ENCODE assay signal across 10 mouse cellular contexts in genomic region chr5:138753269-138753668, GRCm38 (mm10). TPM values are rescaled to one million over a fixed set of nuclear protein-coding genes. Genes with fewer than 3 reads are reported as not detected.
DNase-seq lines count a peak whose midpoint lies in the region; ATAC-seq lines count a peak whose summit lies in the region.
"Had no signal": no experiment of that assay in that cellular context is flagged by ENCODE, and none has a peak within 500 bp of the region (broad histone marks: within the 10 kb centered on the region; RNA-seq: fewer than 3 reads in every experiment).

No protein-coding gene starts in this region.

- H3K27ac ChIP-seq in kidney, embryonic 15.5 days = peak overlapping the region; percentile 92
- no peak overlapping the region for H3K27ac ChIP-seq in embryonic facial prominence, embryonic 13.5 days
- H3K27ac ChIP-seq in hindbrain, embryonic 13.5 days = peak overlapping the region; percentile 99; the same call in 1 of the 2 replicates
- H3K27ac ChIP-seq in neural tube, embryonic 12.5 days = no peak overlapping the region

- no peak for ATAC-seq in kidney, embryonic 15.5 days (replicated peaks; ENCODE audit: low FRiP score)
- no peak for ATAC-seq in embryonic facial prominence, embryonic 13.5 days (ENCODE audit: insufficient number of reproducible peaks, insufficient read depth, low FRiP score, low TSS enrichment, low read depth)
- ATAC-seq in hindbrain, embryonic 13.5 days (ENCODE audit: low FRiP score) = no peak
- no peak for ATAC-seq in neural tube, embryonic 12.5 days (ENCODE audit: low FRiP score, low read depth)

- H3K9ac ChIP-seq in kidney, embryonic 15.5 days = no peak overlapping the region
- H3K9ac ChIP-seq in embryonic facial prominence, embryonic 13.5 days = no peak overlapping the region
- H3K9ac ChIP-seq in hindbrain, embryonic 13.5 days = peak overlapping the region; percentile 97
- no peak overlapping the region for H3K9ac ChIP-seq in neural tube, embryonic 12.5 days

- H3K4me1 ChIP-seq in kidney, embryonic 15.5 days = peaks cover 48% of the 10 kb centered on the region
- H3K4me1 ChIP-seq in embryonic facial prominence, embryonic 13.5 days = peaks cover 26% of the 10 kb centered on the region
- peaks cover 39% of the 10 kb centered on the region for H3K4me1 ChIP-seq in hindbrain, embryonic 13.5 days (replicated peaks)
- peaks cover 40% of the 10 kb centered on the region for H3K4me1 ChIP-seq in neural tube, embryonic 12.5 days

- peaks cover 7% of the 10 kb centered on the region; the same call in 1 of the 2 replicates for H3K36me3 ChIP-seq in kidney, embryonic 15.5 days
- no peaks in the 10 kb centered on the region for H3K36me3 ChIP-seq in embryonic facial prominence, embryonic 13.5 days
- peaks cover 8% of the 10 kb centered on the region for H3K36me3 ChIP-seq in hindbrain, embryonic 13.5 days
- peaks cover 5% of the 10 kb centered on the region; the same call in 1 of the 2 replicates for H3K36me3 ChIP-seq in neural tube, embryonic 12.5 days

- H3K27me3 ChIP-seq in kidney, embryonic 15.5 days = peaks cover 30% of the 10 kb centered on the region
- peaks cover 62% of the 10 kb centered on the region for H3K27me3 ChIP-seq in embryonic facial prominence, embryonic 13.5 days
- H3K27me3 ChIP-seq in hindbrain, embryonic 13.5 days = peaks cover 6% of the 10 kb centered on the region; the same call in 1 of the 2 replicates
- peaks cover 6% of the 10 kb centered on the region; the same call in 1 of the 2 replicates for H3K27me3 ChIP-seq in neural tube, embryonic 12.5 days (replicated peaks)

- DNase-seq in kidney, postnatal 14 days = no peak
- DNase-seq in layer of hippocampus, adult 18-20 months (ENCODE audit: low spot score in 2 of 2) = no peak
- DNase-seq in urinary bladder, postnatal 10 days (ENCODE audit: low spot score) = no peak
- DNase-seq in kidney, adult 9 months = no peak
- DNase-seq: cerebellum, postnatal 36 days; thymus, adult 18-20 months had no signal

- H3K9me3 ChIP-seq in kidney, embryonic 15.5 days (replicated peaks) = no peaks in the 10 kb centered on the region
- no peaks in the 10 kb centered on the region for H3K9me3 ChIP-seq in embryonic facial prominence, embryonic 13.5 days
- H3K9me3 ChIP-seq in hindbrain, embryonic 13.5 days = no peaks in the 10 kb centered on the region
- H3K9me3 ChIP-seq in neural tube, embryonic 12.5 days = no peaks in the 10 kb centered on the region

- H3K4me2 ChIP-seq in kidney, embryonic 15.5 days = peak overlapping the region; percentile 94
- H3K4me2 ChIP-seq in embryonic facial prominence, embryonic 13.5 days = peak overlapping the region; percentile 97; the same call in 1 of the 2 replicates
- peak overlapping the region; percentile 70 for H3K4me2 ChIP-seq in hindbrain, embryonic 13.5 days
- H3K4me2 ChIP-seq in neural tube, embryonic 12.5 days (replicated peaks) = peak overlapping the region; percentile 90

- peak overlapping the region; percentile 66 for H3K4me3 ChIP-seq in kidney, embryonic 15.5 days (replicated peaks)
- H3K4me3 ChIP-seq in embryonic facial prominence, embryonic 13.5 days = no peak overlapping the region
- H3K4me3 ChIP-seq in hindbrain, embryonic 13.5 days = peak overlapping the region; percentile 87
- H3K4me3 ChIP-seq in neural tube, embryonic 12.5 days = no peak overlapping the region

- 53% methylated on average over 4 of the region's 4 CpGs for WGBS in kidney, embryonic 15.5 days
- WGBS in embryonic facial prominence, embryonic 13.5 days = 62% methylated on average over 4 of the region's 4 CpGs
- whole genome bisulfite sequencing in hindbrain, embryonic 13.5 days = 71% methylated on average over 4 of the region's 4 CpGs
- WGBS in neural tube, embryonic 12.5 days = 64% methylated on average over 4 of the region's 4 CpGs

RNA-seq across cellular contexts. Expression of gene Fam20c, which starts 1.0 kb away (rescaled TPM):
- 19.8 and 19.9 TPM in 2 replicates for polyA plus RNA-seq in kidney, embryonic 15.5 days (2015; fragmentation: Nextera tagmentation; extraction: Ambion mirVana)
- polyA plus RNA-seq in embryonic facial prominence, embryonic 13.5 days (2015; fragmentation: Nextera tagmentation; extraction: Ambion mirVana) = 2.9 and 5.3 TPM in 2 replicates
- 48.0 and 51.5 TPM in 2 replicates for polyA plus RNA-seq in hindbrain, embryonic 13.5 days (2015; fragmentation: Nextera tagmentation; extraction: Ambion mirVana)
- polyA plus RNA-seq in neural tube, embryonic 12.5 days (2016; fragmentation: Nextera tagmentation; extraction: Ambion mirVana) = 46.9 and 51.9 TPM in 2 replicates
- 10 to 100 TPM; 32.2 to 33.9 TPM for total RNA-seq in layer of hippocampus, adult 18-20 months (2021)

Comparison
In these comparisons a context has a peak if more than half of its experiments do, and no peak if none do; other contexts are left out.
1. H3K27ac ChIP-seq: peak in kidney, embryonic 15.5 days (single experiment) and hindbrain, embryonic 13.5 days (single experiment); none in embryonic facial prominence, embryonic 13.5 days (single experiment) and neural tube, embryonic 12.5 days (single experiment).
2. H3K4me3 ChIP-seq: peak in kidney, embryonic 15.5 days (single experiment) and hindbrain, embryonic 13.5 days (single experiment); none in embryonic facial prominence, embryonic 13.5 days (single experiment) and neural tube, embryonic 12.5 days (single experiment).
3. Peak in every context shown above with its lines, with median percentiles within 50 percentile points of each other: H3K4me2 ChIP-seq.